Mouse (Mus musculus) MEL (cell line): ENCODE measurements around the gene Bmpr1b. TPM values are rescaled to one million over a fixed set of nuclear protein-coding genes. Genes with fewer than 3 reads are reported as not detected.

Source experiments
- DNase-seq: peaks from one replicate; pipeline ENCODE4 v3.0.0; 2011; ENCODE audit warnings: low read depth, low spot score
- H3K27ac ChIP-seq: 2 replicates; pipeline ENCODE4 v1.5.1; 2012; ENCODE audit warnings: low read depth, mild to moderate bottlenecking, control low read depth, low read length, moderate library complexity; ENCODE audit not compliant: control insufficient read depth
- H3K27me3 ChIP-seq, 2 experiments: fragments of 150-350 bp in 1 of 2; sonication (generic) in 1 of 2; 2 replicates each; pipeline ENCODE4 v1.6.1; 2012; ENCODE audit warnings: low read length in 2 of 2, mild to moderate bottlenecking in 2 of 2, improper control_type of control experiment in 1 of 2, moderate library complexity in 1 of 2; ENCODE audit not compliant: insufficient read depth in 2 of 2, control insufficient read depth in 1 of 2
- H3K36me3 ChIP-seq, 2 experiments: 2 replicates each; pipeline ENCODE4 v1.6.1; 2012 to 2014; ENCODE audit warnings: low read length in 2 of 2, improper control_type of control experiment in 1 of 2, inconsistent platforms in 1 of 2, mild to moderate bottlenecking in 1 of 2; ENCODE audit not compliant: insufficient read depth in 2 of 2, control insufficient read depth in 1 of 2
- H3K4me1 ChIP-seq, 2 experiments: fragments of 150-350 bp in 1 of 2; sonication (generic) in 1 of 2; 2 replicates each; pipeline ENCODE4 v1.6.1; 2012; ENCODE audit warnings: low read length in 2 of 2, improper control_type of control experiment in 1 of 2, mild to moderate bottlenecking in 1 of 2; ENCODE audit not compliant: insufficient read depth in 2 of 2, control insufficient read depth in 1 of 2
- H3K4me3 ChIP-seq, 2 experiments: fragments of 150-350 bp in 1 of 2; sonication (generic) in 1 of 2; 2 replicates each; pipeline ENCODE4 v1.5.1; 2012; ENCODE audit warnings: low read depth in 2 of 2, low read length in 2 of 2, mild to moderate bottlenecking in 2 of 2, moderate library complexity in 2 of 2, control low read depth in 1 of 2, improper control_type of control experiment in 1 of 2; ENCODE audit not compliant: control insufficient read depth in 1 of 2, insufficient read depth in 1 of 2
- H3K79me2 ChIP-seq: 2 replicates; pipeline ENCODE4 v1.6.1; 2012; ENCODE audit warnings: mild to moderate bottlenecking, low read length, moderate library complexity; ENCODE audit not compliant: control insufficient read depth, poor library complexity, insufficient read depth
- H3K9ac ChIP-seq: 2 replicates; pipeline ENCODE4 v1.6.1; 2012; ENCODE audit warnings: low read depth, mild to moderate bottlenecking, control low read depth, low read length, moderate library complexity; ENCODE audit not compliant: control insufficient read depth, poor library complexity, severe bottlenecking
- H3K9me3 ChIP-seq: fragments of 150-350 bp; sonication (generic); replicated peaks from 2 replicates; pipeline ENCODE4 v1.6.1; 2012; ENCODE audit warnings: mild to moderate bottlenecking, low read length, improper control_type of control experiment, moderate library complexity; ENCODE audit not compliant: insufficient read depth
- CHD1 ChIP-seq: IDR thresholded peaks from 2 replicates; pipeline ENCODE4 v1.6.1; 2012; ENCODE audit warnings: low read depth, mild to moderate bottlenecking, inconsistent platforms, low read length, improper control_type of control experiment
- CHD2 ChIP-seq: IDR thresholded peaks from 2 replicates; pipeline ENCODE4 v1.6.1; 2011; ENCODE audit warnings: low read length, improper control_type of control experiment
- CTCF ChIP-seq, 3 experiments: IDR thresholded peaks in 2 of 3; conservative IDR thresholded peaks in 1 of 3; 2 replicates each; pipeline ENCODE4 v1.5.1; 2011 to 2012; ENCODE audit warnings: low read length in 3 of 3, low read depth in 2 of 3, mild to moderate bottlenecking in 2 of 3, improper control_type of control experiment in 1 of 3, inconsistent platforms in 1 of 3, mixed read lengths in 1 of 3, moderate library complexity in 1 of 3; ENCODE audit not compliant: control insufficient read depth in 1 of 3, insufficient read depth in 1 of 3, poor library complexity in 1 of 3, severe bottlenecking in 1 of 3
- ETS1 ChIP-seq: IDR thresholded peaks from 2 replicates; pipeline ENCODE4 v1.6.1; 2012; ENCODE audit warnings: low read depth, mild to moderate bottlenecking, inconsistent platforms, low read length, improper control_type of control experiment, moderate library complexity
- GABPA ChIP-seq: IDR thresholded peaks from 2 replicates; pipeline ENCODE4 v1.6.1; 2012; ENCODE audit warnings: low read depth, mild to moderate bottlenecking, inconsistent platforms, low read length, improper control_type of control experiment, moderate library complexity
- GATA1 ChIP-seq: IDR thresholded peaks from 2 replicates; pipeline ENCODE4 v1.6.1; 2011; ENCODE audit warnings: low read depth, low read length, improper control_type of control experiment
- MAX ChIP-seq: IDR thresholded peaks from 2 replicates; pipeline ENCODE4 v1.6.1; 2011; ENCODE audit warnings: low read length, improper control_type of control experiment
- MAZ ChIP-seq: IDR thresholded peaks from 2 replicates; pipeline ENCODE4 v1.6.1; 2012; ENCODE audit warnings: low read depth, mild to moderate bottlenecking, inconsistent platforms, low read length, improper control_type of control experiment
- MYB ChIP-seq: IDR thresholded peaks from 2 replicates; pipeline ENCODE4 v1.6.1; 2011; ENCODE audit warnings: mild to moderate bottlenecking, low read depth, low read length, improper control_type of control experiment
- MYC ChIP-seq: IDR thresholded peaks from 2 replicates; pipeline ENCODE4 v1.6.1; 2011; ENCODE audit warnings: low read depth, mild to moderate bottlenecking, low read length, improper control_type of control experiment, moderate library complexity
- NELFE ChIP-seq: IDR thresholded peaks from 2 replicates; pipeline ENCODE4 v1.6.1; 2011; ENCODE audit warnings: low read depth, low read length, improper control_type of control experiment
- POLR2A ChIP-seq, 2 experiments: IDR thresholded peaks; 2 replicates each; pipeline ENCODE4 v1.6.1; 2011 to 2012; ENCODE audit warnings: low read length in 2 of 2, mild to moderate bottlenecking in 2 of 2, control low read depth in 1 of 2, improper control_type of control experiment in 1 of 2, low read depth in 1 of 2, moderate library complexity in 1 of 2; ENCODE audit not compliant: control insufficient read depth in 1 of 2, insufficient read depth in 1 of 2, poor library complexity in 1 of 2
- POLR2AphosphoS2 ChIP-seq: IDR thresholded peaks from 2 replicates; pipeline ENCODE4 v1.6.1; 2011; ENCODE audit warnings: low read length, improper control_type of control experiment
- RAD21 ChIP-seq: IDR thresholded peaks from 2 replicates; pipeline ENCODE4 v1.6.1; 2011; ENCODE audit warnings: mild to moderate bottlenecking, low read depth, low read length, improper control_type of control experiment
- RCOR1 ChIP-seq: IDR thresholded peaks from 2 replicates; pipeline ENCODE4 v1.6.1; 2012; ENCODE audit warnings: low read depth, mild to moderate bottlenecking, inconsistent platforms, low read length, improper control_type of control experiment
- SIN3A ChIP-seq: IDR thresholded peaks from 2 replicates; pipeline ENCODE4 v1.6.1; 2012; ENCODE audit warnings: low read length, improper control_type of control experiment, inconsistent platforms
- TAL1 ChIP-seq: IDR thresholded peaks from 2 replicates; pipeline ENCODE4 v1.6.1; 2012; ENCODE audit warnings: mild to moderate bottlenecking, inconsistent platforms, low read length, moderate library complexity, mixed read lengths
- TBP ChIP-seq: IDR thresholded peaks from 2 replicates; pipeline ENCODE4 v1.8.0; 2011; ENCODE audit warnings: low read depth, low read length, improper control_type of control experiment
- TCF12 ChIP-seq: IDR thresholded peaks from 2 replicates; pipeline ENCODE4 v1.6.1; 2014; ENCODE audit warnings: low read depth, mild to moderate bottlenecking, inconsistent platforms, low read length, improper control_type of control experiment, moderate library complexity
- USF1 ChIP-seq: IDR thresholded peaks from 2 replicates; pipeline ENCODE4 v1.6.1; 2014; ENCODE audit warnings: low read depth, mild to moderate bottlenecking, inconsistent platforms, low read length, improper control_type of control experiment, moderate library complexity
- USF2 ChIP-seq, 2 experiments: IDR thresholded peaks; 2 replicates each; pipeline ENCODE4 v1.6.1; 2011 to 2012; ENCODE audit warnings: improper control_type of control experiment in 2 of 2, low read length in 2 of 2, borderline replicate concordance in 1 of 2, inconsistent platforms in 1 of 2, low read depth in 1 of 2, mild to moderate bottlenecking in 1 of 2; ENCODE audit not compliant: insufficient read depth in 1 of 2
- ZC3H11A ChIP-seq: IDR thresholded peaks from 2 replicates; pipeline ENCODE4 v1.6.1; 2012; ENCODE audit warnings: low read depth, mild to moderate bottlenecking, inconsistent platforms, low read length, improper control_type of control experiment
- polyA plus RNA-seq, 2 experiments: library from polyadenylated mRNA; stranded (reverse) in 1 of 2; unstranded in 1 of 2; fragments of >175 nt in 1 of 2; fragments of >200 nt in 1 of 2; gene quantifications; 2 replicates each; pipeline versions ENCODE4 v1.2.1 to v1.2.4; 2012; ENCODE audit warnings: low replicate concordance in 2 of 2, low read depth in 1 of 2; ENCODE audit not compliant: insufficient read length in 2 of 2, insufficient read depth in 1 of 2, missing spikeins in 1 of 2
- total RNA-seq: library from RNA; depleted of rRNA; stranded (reverse); fragments of 300-350 nt; gene quantifications from 2 replicates; pipeline ENCODE4 v1.2.3, GENCODE M21; 2012

The Bmpr1b gene
- total and polyA plus RNA-seq, 3 experiments: not detected

GRCm38 (mm10) chr3:142164981-142165380, 4.2 kb downstream of the Bmpr1b start:
- no peak overlapping the region for H3K9ac ChIP-seq
- no peak overlapping the region for H3K27ac ChIP-seq
- no peak for DNase-seq
- H3K36me3 ChIP-seq: no peaks in the 10 kb centered on the region
- no peaks in the 10 kb centered on the region for H3K4me1 ChIP-seq
- no peaks in the 10 kb centered on the region for H3K27me3 ChIP-seq
- H3K4me3 ChIP-seq: no peak overlapping the region
- H3K9me3 ChIP-seq: no peaks in the 10 kb centered on the region
- TF ChIP-seq USF1: no peak
- TF ChIP-seq RAD21: no peak
- no peak for TF ChIP-seq NELFE
- no peak for TF ChIP-seq ZC3H11A
- H3K79me2 ChIP-seq: no peaks in the 10 kb centered on the region

- no peak for DNase-seq
- no peaks in the 10 kb centered on the region for H3K9me3 ChIP-seq
- no peak overlapping the region for H3K4me3 ChIP-seq
- TF ChIP-seq TBP (no peak), GABPA (no peak), POLR2AphosphoS2 (no peak), RAD21 (no peak), CHD1 (no peak)
- no peaks in the 10 kb centered on the region for H3K36me3 ChIP-seq
- H3K4me1 ChIP-seq: no peaks in the 10 kb centered on the region
- no peak overlapping the region for H3K27ac ChIP-seq
- H3K9ac ChIP-seq: no peak overlapping the region
- H3K79me2 ChIP-seq: no peaks in the 10 kb centered on the region
- no peaks in the 10 kb centered on the region for H3K27me3 ChIP-seq
Observed at GRCm38 (mm10) chr3:142163896-142164295, 5.3 kb downstream of the Bmpr1b start.

- no peak for DNase-seq
- TF ChIP-seq MYB: no peak
- TF ChIP-seq TAL1: no peak
- no peak for TF ChIP-seq POLR2A (IDR thresholded peaks at IDR 0.05; ENCODE audit: control insufficient read depth in 1 of 2, insufficient read depth in 1 of 2, low read depth in 1 of 2, low read length in 2 of 2, poor library complexity in 1 of 2)
- no peak for TF ChIP-seq RCOR1
- TF ChIP-seq CHD2: no peak
- no peak for TF ChIP-seq MAX
- no peak for TF ChIP-seq TCF12
- no peak for TF ChIP-seq MYC
- no peak for TF ChIP-seq GABPA
- TF ChIP-seq SIN3A: no peak
- no peak for TF ChIP-seq USF2 (IDR thresholded peaks at IDR 0.05; ENCODE audit: borderline replicate concordance in 1 of 2, insufficient read depth in 1 of 2, low read depth in 1 of 2, low read length in 2 of 2)
- no peak for TF ChIP-seq MAZ
- no peak for TF ChIP-seq NELFE
- no peak for TF ChIP-seq GATA1
- TF ChIP-seq CTCF (IDR thresholded peaks at IDR 0.05 in 2 of 3, conservative IDR thresholded peaks at IDR 0.05 in 1 of 3; ENCODE audit: control insufficient read depth in 1 of 3, insufficient read depth in 1 of 3, low read depth in 2 of 3, low read length in 3 of 3, poor library complexity in 1 of 3, severe bottlenecking in 1 of 3): no peak
- no peak for TF ChIP-seq ETS1
Observed at GRCm38 (mm10) chr3:142161405-142161804, 7.8 kb downstream of the Bmpr1b start.

More at GRCm38 (mm10) chr3:142161405-142161804, 7.8 kb downstream of the Bmpr1b start:
- Histone ChIP-seq H3K9me3 (no peaks in the 10 kb centered on the region), H3K79me2 (no peaks in the 10 kb centered on the region), H3K27me3 (no peaks in the 10 kb centered on the region), H3K27ac (no peak overlapping the region), H3K4me3 (no peak overlapping the region), H3K4me1 (no peaks in the 10 kb centered on the region), H3K9ac (no peak overlapping the region), H3K36me3 (no peaks in the 10 kb centered on the region)
